Mouse (Mus musculus) kidney, adult 8-10 months (tissue): ENCODE data around the gene Wnt8b.

Experiments
- DNase-seq, 2 experiments: peaks; one replicate each; pipeline ENCODE4 v3.0.0; 2022

Wnt8b gene

GRCm38 (mm10) chr19:44493128-44493527 is at the start of gene Wnt8b:
Gene Wnt8b, plus strand, starts transcription at chr19:44493472.
- DNase-seq = no peak

- no peak for DNase-seq
Measured at GRCm38 (mm10) chr19:44445755-44446154, 47.5 kb upstream of the Wnt8b start.

- no peak for DNase-seq
Measured at GRCm38 (mm10) chr19:44447927-44448326, 45.3 kb upstream of the Wnt8b start.

- no peak for DNase-seq
Measured at GRCm38 (mm10) chr19:44454862-44455261, 38.4 kb upstream of the Wnt8b start.

- DNase-seq = peak; percentile 35 to 63
Measured at GRCm38 (mm10) chr19:44455356-44455755, 37.9 kb upstream of the Wnt8b start.

- DNase-seq = no peak
Measured at GRCm38 (mm10) chr19:44457359-44458055, 35.8 kb upstream of the Wnt8b start.

GRCm38 (mm10) chr19:44458696-44459095 is 34.6 kb upstream of the Wnt8b start:
- DNase-seq = peak; percentile 23 to 41

GRCm38 (mm10) chr19:44460441-44460840 is 32.8 kb upstream of the Wnt8b start:
- DNase-seq = no peak

- no peak for DNase-seq
Measured at GRCm38 (mm10) chr19:44461500-44461899, 31.8 kb upstream of the Wnt8b start.

- no peak for DNase-seq
Measured at GRCm38 (mm10) chr19:44462141-44462540, 31.1 kb upstream of the Wnt8b start.

- DNase-seq = peak; percentile 43 to 52
Measured at GRCm38 (mm10) chr19:44465960-44466525, 27.2 kb upstream of the Wnt8b start.

GRCm38 (mm10) chr19:44474158-44474557 is 19.1 kb upstream of the Wnt8b start:
- DNase-seq = peak; percentile 71 to 87

GRCm38 (mm10) chr19:44475268-44475667 is 18.0 kb upstream of the Wnt8b start:
- no peak for DNase-seq

GRCm38 (mm10) chr19:44476541-44476940 is 16.7 kb upstream of the Wnt8b start:
- DNase-seq = no peak

GRCm38 (mm10) chr19:44487266-44487665 is 6.0 kb upstream of the Wnt8b start:
- DNase-seq = peak; percentile 26 to 51

- DNase-seq = no peak
Measured at GRCm38 (mm10) chr19:44496511-44496910, 3.2 kb downstream of the Wnt8b start.

- DNase-seq = no peak
Measured at GRCm38 (mm10) chr19:44496941-44497340, 3.7 kb downstream of the Wnt8b start.

- no peak for DNase-seq
Measured at GRCm38 (mm10) chr19:44498936-44499335, 5.7 kb downstream of the Wnt8b start.

GRCm38 (mm10) chr19:44500240-44500639 is 7.0 kb downstream of the Wnt8b start:
- no peak for DNase-seq

GRCm38 (mm10) chr19:44501925-44502324 is 8.7 kb downstream of the Wnt8b start:
- DNase-seq = no peak

- DNase-seq = no peak
Measured at GRCm38 (mm10) chr19:44502741-44503140, 9.5 kb downstream of the Wnt8b start.

- DNase-seq = no peak
Measured at GRCm38 (mm10) chr19:44510534-44511175, 17.4 kb downstream of the Wnt8b start.

- peak; percentile 33 to 43 for DNase-seq
Measured at GRCm38 (mm10) chr19:44511451-44512231, 18.4 kb downstream of the Wnt8b start.
